Mouse (Mus musculus): ENCODE results near the gene Gmpr2. TPM values are rescaled to one million over a fixed set of nuclear protein-coding genes. Genes with fewer than 3 reads are reported as not detected.

Gmpr2 gene
- polyA plus RNA-seq, 1 experiment from 2014 or later, result 58.4 TPM

DNA sequence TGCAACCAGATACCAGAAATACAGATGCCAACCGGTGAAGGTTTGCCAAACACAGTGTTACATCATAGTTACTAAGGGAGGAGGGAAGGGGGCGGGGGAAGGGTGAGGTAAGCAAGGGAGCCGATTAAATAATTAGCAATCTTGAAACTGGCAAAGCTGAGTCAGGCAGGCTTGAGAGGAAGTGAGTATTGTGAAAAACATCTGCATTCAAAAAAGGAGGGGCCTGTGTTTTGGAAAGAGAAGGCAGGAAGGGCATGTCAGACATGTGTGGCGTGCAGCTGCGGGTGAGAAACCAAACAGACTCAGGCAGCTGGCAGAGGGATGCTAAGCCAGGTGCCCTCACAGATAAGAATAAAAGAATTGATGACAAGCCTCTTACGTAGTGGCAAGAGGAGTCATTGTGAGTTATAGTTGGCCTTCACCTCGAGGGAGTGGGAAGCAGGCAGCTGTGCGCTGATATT is 52.7 kb downstream of the Gmpr2 start:
- TF ChIP-seq CTCF (IDR thresholded peaks at IDR 0.05; ENCODE audit: low read depth), result no peak
- WGBS, result 41% methylated on average over 8 of the region's 8 CpGs

GRCm38 (mm10) chr14:55726261-55726660 is 54.5 kb downstream of the Gmpr2 start:
- H3K27ac ChIP-seq (ENCODE audit: low read depth), result no peak overlapping the region
- TF ChIP-seq CTCF (IDR thresholded peaks at IDR 0.05; ENCODE audit: low read depth), result no peak
- no peaks in the 10 kb centered on the region for H3K36me3 ChIP-seq (ENCODE audit: insufficient read depth)
- no peak overlapping the region for H3K4me3 ChIP-seq (ENCODE audit: low read depth, low read length)
- no peak overlapping the region for H3K9ac ChIP-seq
- H3K4me2 ChIP-seq, result no peak overlapping the region
- peaks cover 4% of the 10 kb centered on the region; the same call in 1 of the 2 replicates for H3K4me1 ChIP-seq (ENCODE audit: insufficient read depth)
- H3K27me3 ChIP-seq (ENCODE audit: insufficient read depth, low read length), result no peaks in the 10 kb centered on the region
- H3K9me3 ChIP-seq (ENCODE audit: low read depth, low read length), result no peaks in the 10 kb centered on the region
- ATAC-seq (ENCODE audit: insufficient read depth), result no peak
- no peak for DNase-seq

More for the DNA sequence above, 52.7 kb downstream of the Gmpr2 start:
- Histone ChIP-seq H3K36me3 (ENCODE audit: insufficient read depth) (peaks cover under 1% of the 10 kb centered on the region; the same call in 1 of the 2 replicates), H3K9me3 (ENCODE audit: low read depth, low read length) (no peaks in the 10 kb centered on the region), H3K27me3 (ENCODE audit: insufficient read depth, low read length) (no peaks in the 10 kb centered on the region), H3K4me3 (ENCODE audit: low read depth, low read length) (no peak overlapping the region), H3K4me1 (ENCODE audit: insufficient read depth) (peaks cover 4% of the 10 kb centered on the region; the same call in 1 of the 2 replicates), H3K9ac (no peak overlapping the region), H3K27ac (ENCODE audit: low read depth) (no peak overlapping the region), H3K4me2 (no peak overlapping the region)
- ATAC-seq (ENCODE audit: insufficient read depth) (no peak), DNase-seq (peak; percentile 22)

DNA sequence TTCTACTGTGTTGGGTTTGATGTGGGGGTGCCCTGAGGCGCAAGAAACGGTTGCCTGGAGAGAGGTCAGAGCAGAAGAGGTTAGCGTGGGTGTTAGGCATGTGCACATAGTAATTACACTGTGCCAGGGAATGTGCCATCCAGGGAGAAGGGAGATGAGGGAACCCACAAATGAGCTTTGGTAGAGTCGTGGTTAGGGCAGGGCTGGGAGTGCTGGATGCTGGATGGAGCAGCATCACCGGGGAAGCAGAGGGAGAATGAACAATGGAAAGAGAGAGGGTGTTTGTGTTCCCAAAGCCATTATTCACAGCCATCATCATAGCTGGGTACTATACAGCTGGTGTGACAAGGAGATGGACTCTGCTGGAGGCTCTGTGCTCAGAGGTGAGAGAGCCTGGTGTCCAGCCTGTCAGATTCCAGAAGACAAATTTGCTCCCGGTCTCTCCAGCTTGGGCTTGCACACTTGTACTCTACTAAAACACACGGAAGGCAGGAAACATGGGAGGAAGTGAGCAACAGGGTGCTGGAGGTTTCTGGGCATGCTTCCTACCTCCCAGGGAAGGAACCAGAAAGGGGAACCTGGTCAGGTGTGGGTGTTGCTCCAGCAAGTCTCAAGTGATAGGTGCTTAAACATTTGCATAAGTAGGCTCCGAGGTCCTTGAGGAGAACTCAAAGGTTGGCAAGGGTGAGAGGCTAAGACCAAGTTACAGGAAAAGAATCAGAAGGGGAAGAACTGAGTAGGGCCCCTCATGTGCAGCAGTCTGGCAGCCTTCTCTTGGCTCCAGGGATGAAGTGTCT is 56.3 kb downstream of the Gmpr2 start:
- H3K27me3 ChIP-seq (ENCODE audit: insufficient read depth, low read length), result no peaks in the 10 kb centered on the region
- no peak overlapping the region for H3K4me2 ChIP-seq
- H3K4me1 ChIP-seq (ENCODE audit: insufficient read depth), result peaks cover 4% of the 10 kb centered on the region; the same call in 1 of the 2 replicates
- WGBS, result 51% methylated on average over 8 of the region's 8 CpGs
- no peak for ATAC-seq (ENCODE audit: insufficient read depth)
- H3K4me3 ChIP-seq (ENCODE audit: low read depth, low read length), result no peak overlapping the region
- H3K9ac ChIP-seq, result no peak overlapping the region
- DNase-seq, result no peak
- no peaks in the 10 kb centered on the region for H3K9me3 ChIP-seq (ENCODE audit: low read depth, low read length)
- H3K36me3 ChIP-seq (ENCODE audit: insufficient read depth), result no peaks in the 10 kb centered on the region
- 0 out of 2 replicates have a peak overlapping the region, but pooled peaks have one; percentile 4 for H3K27ac ChIP-seq (ENCODE audit: low read depth)
- TF ChIP-seq CTCF (IDR thresholded peaks at IDR 0.05; ENCODE audit: low read depth), result no peak

Other genes starting within 250 kb of the Gmpr2 start
- gene Dhrs4, start 193.2 kb upstream of the Gmpr2 start, polyA plus RNA-seq (2014; fragmentation: Nextera tagmentation; extraction: Ambion mirVana), result 66.6 and 68.6 TPM in 2 replicates
- gene Carmil3, start 181.3 kb upstream of the Gmpr2 start, polyA plus RNA-seq (2014; fragmentation: Nextera tagmentation; extraction: Ambion mirVana), result 2.8 and 3.1 TPM in 2 replicates
- 0.15 and 0.25 TPM in 2 replicates for gene Cpne6, start 161.5 kb upstream of the Gmpr2 start, polyA plus RNA-seq (2014; fragmentation: Nextera tagmentation; extraction: Ambion mirVana)
- gene Nrl, start 147.0 kb upstream of the Gmpr2 start, polyA plus RNA-seq (2014; fragmentation: Nextera tagmentation; extraction: Ambion mirVana), result not detected in 2 replicates
- 52.1 and 55.4 TPM in 2 replicates for gene Pck2, start 131.7 kb upstream of the Gmpr2 start, polyA plus RNA-seq (2014; fragmentation: Nextera tagmentation; extraction: Ambion mirVana)
- gene Dcaf11, start 111.9 kb upstream of the Gmpr2 start, polyA plus RNA-seq (2014; fragmentation: Nextera tagmentation; extraction: Ambion mirVana), result 53.9 and 62.3 TPM in 2 replicates
- 1.2 and 1.6 TPM in 2 replicates for gene A730061H03Rik, start 111.5 kb upstream of the Gmpr2 start, polyA plus RNA-seq (2014; fragmentation: Nextera tagmentation; extraction: Ambion mirVana)
- 0.76 and 1.7 TPM in 2 replicates for gene Fitm1, start 96.3 kb upstream of the Gmpr2 start, polyA plus RNA-seq (2014; fragmentation: Nextera tagmentation; extraction: Ambion mirVana)
- gene Psme1, start 93.8 kb upstream of the Gmpr2 start, polyA plus RNA-seq (2014; fragmentation: Nextera tagmentation; extraction: Ambion mirVana), result 139 and 142 TPM in 2 replicates
- gene Emc9, start 86.6 kb upstream of the Gmpr2 start, polyA plus RNA-seq (2014; fragmentation: Nextera tagmentation; extraction: Ambion mirVana), result 2.1 and 2.4 TPM in 2 replicates
- gene Psme2, start 80.8 kb upstream of the Gmpr2 start, polyA plus RNA-seq (2014; fragmentation: Nextera tagmentation; extraction: Ambion mirVana), result 228 and 242 TPM in 2 replicates
- 14.4 and 16.9 TPM in 2 replicates for gene Rnf31, start 80.2 kb upstream of the Gmpr2 start, polyA plus RNA-seq (2014; fragmentation: Nextera tagmentation; extraction: Ambion mirVana)
- gene Irf9, start 68.4 kb upstream of the Gmpr2 start, polyA plus RNA-seq (2014; fragmentation: Nextera tagmentation; extraction: Ambion mirVana), result 8.9 and 9.0 TPM in 2 replicates
- gene Rec8, start 53.9 kb upstream of the Gmpr2 start, polyA plus RNA-seq (2014; fragmentation: Nextera tagmentation; extraction: Ambion mirVana), result 8.5 and 14.2 TPM in 2 replicates
- 97.5 and 115 TPM in 2 replicates for gene Ipo4, start 36.0 kb upstream of the Gmpr2 start, polyA plus RNA-seq (2014; fragmentation: Nextera tagmentation; extraction: Ambion mirVana)
- gene Gm49378, start 34.0 kb upstream of the Gmpr2 start, polyA plus RNA-seq (2014; fragmentation: Nextera tagmentation; extraction: Ambion mirVana), result 2.1 TPM in 2 replicates
- 111 and 122 TPM in 2 replicates for gene Tm9sf1, start 28.1 kb upstream of the Gmpr2 start, polyA plus RNA-seq (2014; fragmentation: Nextera tagmentation; extraction: Ambion mirVana)
- 0.89 and 1.1 TPM in 2 replicates for gene Tssk4, start 21.8 kb upstream of the Gmpr2 start, polyA plus RNA-seq (2014; fragmentation: Nextera tagmentation; extraction: Ambion mirVana)
- 51.6 and 52.0 TPM in 2 replicates for gene Mdp1, start 11.4 kb upstream of the Gmpr2 start, polyA plus RNA-seq (2014; fragmentation: Nextera tagmentation; extraction: Ambion mirVana)
- 556 and 577 TPM in 2 replicates for gene Nedd8, start 183 bp downstream of the Gmpr2 start, polyA plus RNA-seq (2014; fragmentation: Nextera tagmentation; extraction: Ambion mirVana)
- gene Tinf2, start 9.9 kb downstream of the Gmpr2 start, polyA plus RNA-seq (2014; fragmentation: Nextera tagmentation; extraction: Ambion mirVana), result 53.3 and 58.0 TPM in 2 replicates
- gene Tgm1, start 42.0 kb downstream of the Gmpr2 start, polyA plus RNA-seq (2014; fragmentation: Nextera tagmentation; extraction: Ambion mirVana), result 0.89 and 1.3 TPM in 2 replicates
- gene Rabggta, start 50.3 kb downstream of the Gmpr2 start, polyA plus RNA-seq (2014; fragmentation: Nextera tagmentation; extraction: Ambion mirVana), result 25.6 and 29.5 TPM in 2 replicates
- gene Dhrs1, start 73.7 kb downstream of the Gmpr2 start, polyA plus RNA-seq (2014; fragmentation: Nextera tagmentation; extraction: Ambion mirVana), result 76.7 and 79.9 TPM in 2 replicates
- 48.7 and 50.6 TPM in 2 replicates for gene Nop9, start 73.8 kb downstream of the Gmpr2 start, polyA plus RNA-seq (2014; fragmentation: Nextera tagmentation; extraction: Ambion mirVana)
- 0.36 and 0.38 TPM in 2 replicates for gene Cideb, start 86.5 kb downstream of the Gmpr2 start, polyA plus RNA-seq (2014; fragmentation: Nextera tagmentation; extraction: Ambion mirVana)
- 0.19 and 0.70 TPM in 2 replicates for gene Ltb4r2, start 89.5 kb downstream of the Gmpr2 start, polyA plus RNA-seq (2014; fragmentation: Nextera tagmentation; extraction: Ambion mirVana)
- 0.31 and 0.64 TPM in 2 replicates for gene Ltb4r1, start 94.0 kb downstream of the Gmpr2 start, polyA plus RNA-seq (2014; fragmentation: Nextera tagmentation; extraction: Ambion mirVana)
- gene Adcy4, start 112.2 kb downstream of the Gmpr2 start, polyA plus RNA-seq (2014; fragmentation: Nextera tagmentation; extraction: Ambion mirVana), result 11.6 and 14.1 TPM in 2 replicates
- 42.5 and 51.4 TPM in 2 replicates for gene Ripk3, start 116.9 kb downstream of the Gmpr2 start, polyA plus RNA-seq (2014; fragmentation: Nextera tagmentation; extraction: Ambion mirVana)
- gene Nfatc4, start 151.2 kb downstream of the Gmpr2 start, polyA plus RNA-seq (2014; fragmentation: Nextera tagmentation; extraction: Ambion mirVana), result 58.8 and 66.1 TPM in 2 replicates
- 18.7 and 19.4 TPM in 2 replicates for gene Nynrin, start 182.1 kb downstream of the Gmpr2 start, polyA plus RNA-seq (2014; fragmentation: Nextera tagmentation; extraction: Ambion mirVana)
- gene Cbln3, start 212.5 kb downstream of the Gmpr2 start, polyA plus RNA-seq (2014; fragmentation: Nextera tagmentation; extraction: Ambion mirVana), result 1.4 and 1.9 TPM in 2 replicates
- 11.0 and 13.7 TPM in 2 replicates for gene Khnyn, start 213.0 kb downstream of the Gmpr2 start, polyA plus RNA-seq (2014; fragmentation: Nextera tagmentation; extraction: Ambion mirVana)
- 44.3 and 47.2 TPM in 2 replicates for gene Sdr39u1, start 228.4 kb downstream of the Gmpr2 start, polyA plus RNA-seq (2014; fragmentation: Nextera tagmentation; extraction: Ambion mirVana)

Data from lung, embryonic 14.5 days (tissue).